13 mouse cellular contexts compared by ENCODE assay signal in genomic region chr5:103393752-103394151, GRCm38 (mm10). TPM values are rescaled to one million over a fixed set of nuclear protein-coding genes. Genes with fewer than 3 reads are reported as not detected.
DNase-seq lines count a peak whose midpoint lies in the region; ATAC-seq and TF ChIP-seq lines count a peak whose summit lies in the region.
"Had no signal": no experiment of that assay in that cellular context is flagged by ENCODE, and none has a peak within 500 bp of the region (broad histone marks: within the 10 kb centered on the region; RNA-seq: fewer than 3 reads in every experiment).

No protein-coding gene starts in this region.

- H3K4me1 ChIP-seq in lung, postnatal 0 days (ENCODE audit: insufficient read depth, low read depth, low read length) = no peaks in the 10 kb centered on the region
- peaks cover 21% of the 10 kb centered on the region for H3K4me1 ChIP-seq in forebrain, embryonic 15.5 days
- H3K4me1 ChIP-seq in intestine, embryonic 16.5 days (ENCODE audit: control insufficient read depth, insufficient read depth, low read length) = no peaks in the 10 kb centered on the region
- H3K4me1 ChIP-seq: liver, embryonic 15.5 days had no signal

- no peak overlapping the region for H3K9ac ChIP-seq in lung, postnatal 0 days (replicated peaks; ENCODE audit: low read depth)
- no peak overlapping the region for H3K9ac ChIP-seq in forebrain, embryonic 15.5 days (replicated peaks)
- H3K9ac ChIP-seq in intestine, embryonic 16.5 days (ENCODE audit: low read depth, low read length) = no peak overlapping the region
- H3K9ac ChIP-seq: heart, embryonic 13.5 days; liver, embryonic 15.5 days had no signal

- no peak overlapping the region for H3K27ac ChIP-seq in lung, postnatal 0 days (ENCODE audit: low read length)
- H3K27ac ChIP-seq in forebrain, embryonic 15.5 days (replicated peaks) = no peak overlapping the region
- no peak overlapping the region for H3K27ac ChIP-seq in intestine, embryonic 16.5 days (ENCODE audit: low read length)
- H3K27ac ChIP-seq: heart, embryonic 13.5 days; liver, embryonic 15.5 days had no signal

- no peaks in the 10 kb centered on the region for H3K9me3 ChIP-seq in lung, postnatal 0 days (ENCODE audit: low read length)
- H3K9me3 ChIP-seq in forebrain, embryonic 15.5 days = no peaks in the 10 kb centered on the region
- H3K9me3 ChIP-seq in intestine, embryonic 16.5 days (ENCODE audit: control insufficient read depth, low read length) = no peaks in the 10 kb centered on the region
- H3K9me3 ChIP-seq: heart, embryonic 13.5 days; liver, embryonic 15.5 days had no signal

- ATAC-seq in lung, postnatal 0 days = no peak
- ATAC-seq in forebrain, embryonic 15.5 days (replicated peaks) = 0 out of 2 replicates have a peak, but pooled peaks have one; percentile 32
- no peak for ATAC-seq in intestine, embryonic 16.5 days

- H3K4me2 ChIP-seq in lung, postnatal 0 days (replicated peaks; ENCODE audit: low read depth, low read length) = 0 out of 2 replicates have a peak overlapping the region, but pooled peaks have one; percentile 8
- no peak overlapping the region for H3K4me2 ChIP-seq in forebrain, embryonic 15.5 days (replicated peaks)
- H3K4me2 ChIP-seq in intestine, embryonic 16.5 days (ENCODE audit: low read depth, low read length) = no peak overlapping the region
- H3K4me2 ChIP-seq: heart, embryonic 13.5 days; liver, embryonic 15.5 days had no signal

- no peaks in the 10 kb centered on the region for H3K27me3 ChIP-seq in lung, postnatal 0 days (replicated peaks; ENCODE audit: insufficient read depth, low read length)
- no peaks in the 10 kb centered on the region for H3K27me3 ChIP-seq in forebrain, embryonic 15.5 days
- no peaks in the 10 kb centered on the region for H3K27me3 ChIP-seq in intestine, embryonic 16.5 days (replicated peaks; ENCODE audit: control insufficient read depth, insufficient read depth, low read length)
- H3K27me3 ChIP-seq: liver, embryonic 15.5 days had no signal

- no peak for TF ChIP-seq CTCF in lung, postnatal 0 days (IDR thresholded peaks at IDR 0.05)

- no peak for TF ChIP-seq EP300 in lung, postnatal 0 days (IDR thresholded peaks at IDR 0.05)

- no peak overlapping the region for H3K4me3 ChIP-seq in lung, postnatal 0 days (ENCODE audit: low read depth, low read length)
- no peak overlapping the region for H3K4me3 ChIP-seq in forebrain, embryonic 15.5 days
- no peak overlapping the region for H3K4me3 ChIP-seq in intestine, embryonic 16.5 days (ENCODE audit: low read length)
- H3K4me3 ChIP-seq: heart, embryonic 13.5 days; liver, embryonic 15.5 days had no signal

- peak; percentile 76 for DNase-seq in heart, adult 11 months
- no peak for DNase-seq in heart, postnatal 36 days
- peak; percentile 29 for DNase-seq in lung, postnatal 0 days (ENCODE audit: low spot score)
- DNase-seq in lung, postnatal 14 days = no peak
- peak; percentile 75 for DNase-seq in retina, postnatal 1 day
- DNase-seq in left cerebral cortex, adult 9 months (ENCODE audit: low spot score in 2 of 2) = no peak
- DNase-seq: cerebellum, adult 11 months; gastrocnemius, postnatal 36 days; thymus, postnatal 25 days had no signal

- no peaks in the 10 kb centered on the region for H3K36me3 ChIP-seq in lung, postnatal 0 days (ENCODE audit: insufficient read depth, low read length)
- no peaks in the 10 kb centered on the region for H3K36me3 ChIP-seq in forebrain, embryonic 15.5 days
- H3K36me3 ChIP-seq in intestine, embryonic 16.5 days (ENCODE audit: control insufficient read depth, insufficient read depth, low read length) = no peaks in the 10 kb centered on the region
- H3K36me3 ChIP-seq: heart, embryonic 13.5 days; liver, embryonic 15.5 days had no signal

- WGBS in lung, postnatal 0 days = 44% methylated on average over 16 of the region's 16 CpGs
- 27% methylated on average over 16 of the region's 16 CpGs for WGBS in forebrain, embryonic 15.5 days
- 66% methylated on average over 16 of the region's 16 CpGs for WGBS in intestine, embryonic 16.5 days

- intact Hi-C loops in heart, postnatal 36 days (cut with DNase I) = no loop called here

RNA-seq across cellular contexts. Expression of gene Ptpn13, which starts 31.2 kb away (rescaled TPM):
- 1 to 10 TPM; 6.1 to 7.0 TPM for total RNA-seq in heart, postnatal 36 days (2021)
- 8.9 and 9.4 TPM in 2 replicates for polyA plus RNA-seq in lung, postnatal 0 days (2015; fragmentation: Nextera tagmentation; extraction: Ambion mirVana)
- polyA plus RNA-seq in forebrain, embryonic 15.5 days (2015; fragmentation: Nextera tagmentation; extraction: Ambion mirVana) = 4.4 and 5.1 TPM in 2 replicates
- 3.1 and 3.2 TPM in 2 replicates for polyA plus RNA-seq in intestine, embryonic 16.5 days (2015; fragmentation: Nextera tagmentation; extraction: Ambion mirVana)

Comparison
In these comparisons a context has a peak if more than half of its experiments do, and no peak if none do; other contexts are left out.
1. DNase-seq: peak in heart, adult 11 months (single experiment), lung, postnatal 0 days (single experiment) and retina, postnatal 1 day (single experiment); none in heart, postnatal 36 days (0 of 2), lung, postnatal 14 days (single experiment) and left cerebral cortex, adult 9 months (0 of 2).